Mouse (Mus musculus) monocyte, adult 5-6 weeks (primary cell): ENCODE data around the gene Med13l. TPM values are rescaled to one million over a fixed set of nuclear protein-coding genes. Genes with fewer than 3 reads are reported as not detected.

Experiments used
- ATAC-seq: fragments of 153-309, 156-312 bp; replicated peaks from 2 replicates; pipeline ENCODE4 v1.8.0; 2017; ENCODE audit warnings: mild to moderate bottlenecking; ENCODE audit not compliant: low TSS enrichment, insufficient number of reproducible peaks, severe bottlenecking, poor library complexity, low FRiP score
- total RNA-seq: library from RNA; stranded (forward); fragments of 200-1000, 200-491, 200-594 nt; gene quantifications from 3 replicates; pipeline ENCODE4 v1.2.3, GENCODE M21; 2017

The Med13l gene
- total RNA-seq, 1 experiment from 2014 or later: 38.0 TPM

DNA sequence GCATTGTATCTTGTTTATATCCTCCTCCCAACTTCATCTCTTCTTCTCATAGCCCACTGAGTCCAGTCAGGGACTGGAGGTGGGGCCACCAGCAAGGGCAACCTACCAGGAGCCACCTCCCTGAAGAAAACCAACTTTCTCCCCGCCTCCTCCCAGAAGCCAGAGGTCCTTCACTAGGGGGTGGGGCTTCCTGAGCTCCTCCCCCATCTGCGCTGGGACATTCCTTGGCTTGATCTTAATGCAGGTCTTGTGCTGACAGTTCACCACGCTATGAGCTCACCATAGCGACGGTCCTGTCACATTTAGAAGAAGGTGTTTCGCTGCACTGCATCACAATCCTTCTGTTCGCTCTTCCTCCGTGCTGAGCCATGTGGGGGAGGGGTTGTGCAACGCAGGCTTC is 229.3 kb downstream of the Med13l start:
- no peak for ATAC-seq

GRCm38 (mm10) chr5:118797811-118798210 is 237.3 kb downstream of the Med13l start:
- ATAC-seq: no peak

- ATAC-seq: no peak
Measured at GRCm38 (mm10) chr5:118801592-118801991, 241.1 kb downstream of the Med13l start.

GRCm38 (mm10) chr5:118802036-118802435 is 241.6 kb downstream of the Med13l start:
- no peak for ATAC-seq

DNA sequence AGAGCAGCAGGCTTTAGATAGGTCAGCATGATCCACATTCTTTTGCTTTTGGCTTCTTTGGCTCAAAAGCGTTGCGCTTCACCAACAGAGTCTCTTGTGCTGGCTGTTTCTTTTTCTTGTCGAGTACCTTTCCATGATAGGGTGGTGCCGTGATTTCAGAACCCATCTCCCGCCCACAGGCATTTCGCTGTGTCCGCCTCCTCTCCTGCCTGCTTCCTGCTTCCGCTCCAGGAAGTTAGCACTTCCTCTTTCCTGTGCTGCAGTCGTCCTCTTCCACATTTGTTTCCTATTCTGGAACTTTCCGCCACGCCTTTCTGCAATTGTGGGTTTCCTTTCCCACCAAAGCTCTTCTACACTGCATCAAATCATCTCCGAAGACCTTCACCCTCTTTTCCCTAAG is 248.5 kb downstream of the Med13l start:
- no peak for ATAC-seq

DNA sequence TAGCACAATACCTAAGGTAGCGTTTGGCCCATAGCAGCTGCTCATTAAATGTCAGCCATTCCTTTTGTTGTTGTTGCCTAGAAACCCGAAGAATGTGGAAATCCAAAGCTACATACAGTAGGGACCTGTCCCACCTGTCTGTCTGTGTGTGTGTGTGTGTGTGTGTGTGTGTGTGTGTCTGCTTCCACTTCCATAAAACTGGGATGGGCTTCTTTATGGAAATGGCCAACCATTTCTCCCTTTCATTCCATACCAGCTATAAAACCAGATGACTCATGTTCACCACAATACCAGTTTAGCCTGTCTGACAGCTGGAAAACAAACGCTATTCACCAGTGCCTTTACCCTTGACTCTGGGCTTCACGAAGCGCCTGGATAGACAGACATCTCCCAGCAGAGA is 249.1 kb downstream of the Med13l start:
- ATAC-seq: no peak

DNA sequence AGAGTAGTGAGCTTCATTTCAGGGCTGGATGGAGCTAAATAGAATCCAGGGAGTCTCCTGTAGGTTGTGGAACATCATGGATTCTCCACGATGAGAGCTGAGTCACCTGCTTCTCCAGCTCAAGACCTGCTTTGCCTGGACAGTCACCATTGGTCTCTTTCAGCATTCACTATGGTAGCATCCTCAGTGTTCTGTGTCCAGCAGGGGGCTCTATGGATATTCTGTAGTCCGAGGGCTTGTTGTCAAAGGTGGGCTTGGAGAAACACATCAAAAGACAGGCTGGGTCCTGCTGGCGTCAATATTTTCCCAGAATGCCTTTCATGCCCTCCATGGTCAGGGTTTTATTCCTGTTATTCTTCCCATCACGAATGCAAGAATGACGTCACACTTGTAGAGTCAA is 251.2 kb downstream of the Med13l start:
- no peak for ATAC-seq

DNA sequence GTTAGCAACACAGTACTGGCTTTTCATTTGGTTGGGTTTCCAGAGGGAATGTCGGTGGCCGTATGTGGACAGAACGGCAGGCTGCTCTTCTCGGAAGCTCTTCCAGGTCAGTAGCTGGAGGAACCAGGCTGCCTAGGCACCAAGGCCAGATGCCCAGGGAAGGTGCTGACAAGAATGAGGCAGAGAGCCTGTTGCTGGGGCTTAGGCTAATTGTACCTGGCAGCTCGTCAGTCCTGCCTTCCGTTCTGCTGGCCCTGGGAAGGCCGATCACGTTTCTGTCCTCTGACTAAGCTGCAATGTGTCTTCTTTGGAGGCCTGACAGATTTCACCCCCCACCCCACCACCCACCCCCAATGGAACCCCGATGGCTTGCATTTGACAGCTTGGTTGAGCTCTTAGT is 251.9 kb downstream of the Med13l start:
- no peak for ATAC-seq

DNA sequence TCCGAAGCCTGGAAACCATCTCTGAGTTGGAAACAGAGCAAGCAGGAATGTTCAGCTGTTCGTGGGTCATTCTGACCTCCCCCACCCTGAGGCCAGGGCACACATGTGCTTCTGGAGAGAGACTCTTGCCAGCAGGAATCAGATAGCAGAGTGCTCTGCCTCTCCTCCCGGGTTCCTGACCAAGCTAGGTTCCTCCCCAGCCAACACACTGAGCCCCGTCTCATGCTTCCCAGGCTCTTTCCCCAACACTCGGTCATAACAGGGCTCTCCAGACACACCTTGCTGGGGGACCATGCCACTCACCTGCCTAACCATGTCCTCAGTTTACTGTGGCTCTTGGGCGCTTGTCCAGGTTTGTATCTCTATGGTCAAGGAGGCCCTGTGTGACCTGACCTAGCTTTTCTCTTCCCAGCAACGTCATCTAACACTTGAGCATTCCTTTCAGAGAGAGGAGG is 252.5 kb downstream of the Med13l start:
- no peak for ATAC-seq

DNA sequence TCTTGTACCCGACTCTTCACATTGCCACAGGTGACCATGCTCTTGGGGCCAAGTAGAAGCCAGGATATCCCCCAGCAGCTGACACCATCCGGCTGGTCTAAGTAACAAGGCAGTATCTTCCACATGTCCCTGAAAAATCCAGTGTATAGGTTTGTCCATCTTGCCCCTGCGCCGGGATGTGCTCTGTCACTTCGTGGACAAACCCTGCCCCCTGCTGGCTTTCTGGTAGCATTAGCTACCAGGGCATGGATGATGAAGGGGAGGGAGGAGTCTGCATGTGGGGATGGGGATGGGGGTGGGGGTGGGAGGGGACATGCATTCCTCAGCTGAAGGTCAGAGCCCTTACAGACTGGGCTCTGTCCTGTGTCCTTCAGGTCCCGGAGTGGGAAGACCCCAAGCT is 253.6 kb downstream of the Med13l start:
- ATAC-seq: no peak
